Comparison of ENCODE assay signal across 18 mouse cellular contexts in the genomic region with DNA sequence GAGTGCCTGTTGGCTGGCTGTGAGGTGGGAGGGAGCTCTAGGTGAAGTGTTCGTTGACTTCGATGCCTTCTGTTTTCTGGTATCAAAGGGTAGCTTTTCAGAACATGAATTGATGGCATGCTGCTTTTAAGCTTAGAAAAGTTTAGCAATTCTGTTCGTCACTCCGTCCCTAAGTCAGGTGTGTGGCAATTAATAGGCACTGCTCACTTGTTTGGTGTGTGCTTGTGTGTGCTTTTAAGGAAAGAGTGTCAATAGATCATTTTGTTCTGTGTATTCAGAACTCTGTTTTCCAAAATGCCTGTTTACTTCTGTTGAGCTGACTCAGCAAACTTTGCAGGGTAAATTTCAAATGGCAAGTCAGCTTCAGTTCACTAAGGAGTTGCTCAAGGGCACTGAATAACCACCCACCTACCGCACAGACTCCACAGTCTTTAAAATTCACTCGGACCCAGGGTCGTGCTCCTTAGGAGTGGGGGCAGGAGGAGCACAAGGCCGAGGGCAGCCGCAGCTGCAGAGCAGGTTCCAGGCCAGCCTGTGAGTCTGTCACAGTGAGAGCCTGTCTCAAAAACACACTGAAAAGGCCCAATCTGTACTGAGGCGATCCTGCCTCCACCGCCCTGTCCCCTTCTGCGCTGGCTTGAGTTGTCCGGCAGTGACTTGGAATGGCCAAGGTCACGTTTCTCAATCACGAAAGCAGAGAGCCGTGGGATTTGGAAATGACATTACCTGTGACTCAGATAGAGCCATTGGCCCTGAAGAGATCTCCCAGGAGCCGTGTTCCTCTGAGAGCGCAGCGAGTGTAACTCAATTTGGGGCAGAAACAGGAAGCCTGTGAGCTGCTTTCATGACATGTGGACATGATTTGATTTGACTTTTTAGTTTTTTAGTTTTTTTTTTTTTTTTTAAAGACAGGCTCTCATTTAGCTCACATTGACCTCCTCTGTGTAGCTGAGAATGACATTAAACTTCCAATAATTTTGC. TPM values are rescaled to one million over a fixed set of nuclear protein-coding genes. Genes with fewer than 3 reads are reported as not detected.
DNase-seq lines count a peak whose midpoint lies in the region; ATAC-seq and TF ChIP-seq lines count a peak whose summit lies in the region.
"Had no signal": no experiment of that assay in that cellular context is flagged by ENCODE, and none has a peak within 500 bp of the region (broad histone marks: within the 10 kb centered on the region; RNA-seq: fewer than 3 reads in every experiment).

No protein-coding gene starts in this region.

- TF ChIP-seq EP300 in liver, postnatal 0 days (IDR thresholded peaks at IDR 0.05; ENCODE audit: low read depth), result peak; percentile 85

- H3K4me2 ChIP-seq in hindbrain, embryonic 13.5 days, result no peak overlapping the region
- no peak overlapping the region for H3K4me2 ChIP-seq in hindbrain, embryonic 16.5 days (ENCODE audit: low read length)
- H3K4me2 ChIP-seq in midbrain, embryonic 11.5 days, result no peak overlapping the region
- no peak overlapping the region for H3K4me2 ChIP-seq in midbrain, embryonic 15.5 days
- H3K4me2 ChIP-seq in liver, postnatal 0 days (ENCODE audit: low read depth, low read length), result peak overlapping the region; percentile 30; the same call in 1 of the 2 replicates
- no peak overlapping the region for H3K4me2 ChIP-seq in hindbrain, postnatal 0 days (ENCODE audit: low read depth, low read length)
- H3K4me2 ChIP-seq: forebrain, embryonic 13.5 days; lung, embryonic 14.5 days; stomach, embryonic 15.5 days had no signal

- H3K9ac ChIP-seq in hindbrain, embryonic 13.5 days, result 0 out of 2 replicates have a peak overlapping the region, but pooled peaks have one; percentile 35
- no peak overlapping the region for H3K9ac ChIP-seq in hindbrain, embryonic 16.5 days (ENCODE audit: low read depth, low read length)
- no peak overlapping the region for H3K9ac ChIP-seq in midbrain, embryonic 11.5 days (ENCODE audit: low read length)
- H3K9ac ChIP-seq in midbrain, embryonic 15.5 days, result no peak overlapping the region
- peak overlapping the region; percentile 39; the same call in 1 of the 2 replicates for H3K9ac ChIP-seq in liver, postnatal 0 days (replicated peaks)
- no peak overlapping the region for H3K9ac ChIP-seq in hindbrain, postnatal 0 days (replicated peaks; ENCODE audit: low read length)
- H3K9ac ChIP-seq: forebrain, embryonic 13.5 days; lung, embryonic 14.5 days; stomach, embryonic 15.5 days had no signal

- H3K27ac ChIP-seq in hindbrain, embryonic 13.5 days, result no peak overlapping the region
- H3K27ac ChIP-seq in hindbrain, embryonic 16.5 days (ENCODE audit: low read depth, low read length), result no peak overlapping the region
- no peak overlapping the region for H3K27ac ChIP-seq in midbrain, embryonic 11.5 days (ENCODE audit: low read depth, low read length)
- H3K27ac ChIP-seq in midbrain, embryonic 15.5 days, result no peak overlapping the region
- H3K27ac ChIP-seq in liver, postnatal 0 days (ENCODE audit: low read depth), result peak overlapping the region; percentile 96
- no peak overlapping the region for H3K27ac ChIP-seq in hindbrain, postnatal 0 days
- H3K27ac ChIP-seq: forebrain, embryonic 13.5 days; layer of hippocampus, adult 2 months; stomach, embryonic 15.5 days had no signal

- H3K36me3 ChIP-seq in hindbrain, embryonic 13.5 days, result peaks cover 17% of the 10 kb centered on the region
- H3K36me3 ChIP-seq in hindbrain, embryonic 16.5 days (ENCODE audit: control insufficient read depth, insufficient read depth, low read length), result peaks cover 3% of the 10 kb centered on the region; the same call in 1 of the 2 replicates
- H3K36me3 ChIP-seq in midbrain, embryonic 11.5 days (ENCODE audit: control insufficient read depth, insufficient read depth, low read length), result no peaks in the 10 kb centered on the region
- 0 out of 2 replicates have a peak, but pooled peaks cover 5% of the 10 kb centered on the region for H3K36me3 ChIP-seq in midbrain, embryonic 15.5 days (replicated peaks)
- peaks cover 7% of the 10 kb centered on the region for H3K36me3 ChIP-seq in liver, postnatal 0 days (replicated peaks; ENCODE audit: insufficient read depth, low read length)
- peaks cover 12% of the 10 kb centered on the region for H3K36me3 ChIP-seq in hindbrain, postnatal 0 days (ENCODE audit: insufficient read depth, low read length)
- H3K36me3 ChIP-seq: stomach, embryonic 15.5 days had no signal

- peaks cover 15% of the 10 kb centered on the region for H3K4me1 ChIP-seq in hindbrain, embryonic 13.5 days (replicated peaks)
- H3K4me1 ChIP-seq in hindbrain, embryonic 16.5 days (ENCODE audit: control insufficient read depth, insufficient read depth, low read depth, low read length), result peaks cover 2% of the 10 kb centered on the region; the same call in 1 of the 2 replicates
- peaks cover 2% of the 10 kb centered on the region; the same call in 1 of the 2 replicates for H3K4me1 ChIP-seq in midbrain, embryonic 11.5 days (ENCODE audit: control insufficient read depth, insufficient read depth, low read length)
- H3K4me1 ChIP-seq in midbrain, embryonic 15.5 days, result peaks cover 9% of the 10 kb centered on the region
- H3K4me1 ChIP-seq in liver, postnatal 0 days (ENCODE audit: insufficient read depth), result peaks cover 32% of the 10 kb centered on the region
- peaks cover 6% of the 10 kb centered on the region; the same call in 1 of the 2 replicates for H3K4me1 ChIP-seq in hindbrain, postnatal 0 days (ENCODE audit: insufficient read depth, low read length)

- WGBS in hindbrain, embryonic 13.5 days, result 92% methylated on average over 19 of the region's 19 CpGs
- WGBS in hindbrain, embryonic 16.5 days, result 90% methylated on average over 19 of the region's 19 CpGs
- 95% methylated on average over 19 of the region's 19 CpGs for WGBS in midbrain, embryonic 11.5 days
- 92% methylated on average over 19 of the region's 19 CpGs for WGBS in midbrain, embryonic 15.5 days
- WGBS in liver, postnatal 0 days (ENCODE audit: insufficient replicate concordance), result 80% methylated on average over 19 of the region's 19 CpGs
- WGBS in hindbrain, postnatal 0 days, result 89% methylated on average over 19 of the region's 19 CpGs

- DNase-seq in midbrain, embryonic 11.5 days (ENCODE audit: low spot score, missing footprints), result peak; percentile 19
- peak; percentile 74 for DNase-seq in adrenal gland, adult 8-10 months
- DNase-seq in liver, postnatal 0 days, result no peak
- DNase-seq in hindbrain, postnatal 0 days (ENCODE audit: low spot score), result no peak
- no peak for DNase-seq in ovary, postnatal 14 days (ENCODE audit: low spot score)
- DNase-seq: cerebellum, adult 11-12 months; heart, postnatal 36 days; kidney, adult 18-20 months; kidney, postnatal 10 days; layer of hippocampus, postnatal 36 days; lung, embryonic 14.5 days had no signal

- ATAC-seq in hindbrain, embryonic 13.5 days (ENCODE audit: low FRiP score), result no peak
- no peak for ATAC-seq in hindbrain, embryonic 16.5 days
- ATAC-seq in midbrain, embryonic 11.5 days (ENCODE audit: low FRiP score), result no peak
- no peak for ATAC-seq in midbrain, embryonic 15.5 days (replicated peaks)
- peak; percentile 82 for ATAC-seq in liver, postnatal 0 days
- ATAC-seq in hindbrain, postnatal 0 days, result no peak
- ATAC-seq: forebrain, embryonic 13.5 days; midbrain, embryonic 16.5 days had no signal

- TF ChIP-seq CTCF in liver, postnatal 0 days (IDR thresholded peaks at IDR 0.05; ENCODE audit: low read depth), result no peak
- no peak for TF ChIP-seq CTCF in hindbrain, postnatal 0 days (IDR thresholded peaks at IDR 0.05; ENCODE audit: low read depth)

- peaks cover 7% of the 10 kb centered on the region; the same call in 1 of the 2 replicates for H3K27me3 ChIP-seq in hindbrain, embryonic 13.5 days
- H3K27me3 ChIP-seq in hindbrain, embryonic 16.5 days (replicated peaks; ENCODE audit: control insufficient read depth, insufficient read depth, low read length), result no peaks in the 10 kb centered on the region
- no peaks in the 10 kb centered on the region for H3K27me3 ChIP-seq in midbrain, embryonic 11.5 days (ENCODE audit: control insufficient read depth, insufficient read depth, low read length)
- H3K27me3 ChIP-seq in midbrain, embryonic 15.5 days (replicated peaks), result no peaks in the 10 kb centered on the region
- H3K27me3 ChIP-seq in liver, postnatal 0 days (ENCODE audit: insufficient read depth, low read length), result no peaks in the 10 kb centered on the region
- H3K27me3 ChIP-seq in hindbrain, postnatal 0 days (ENCODE audit: insufficient read depth, low read length), result no peaks in the 10 kb centered on the region
- H3K27me3 ChIP-seq: stomach, embryonic 15.5 days had no signal

- no peak overlapping the region for H3K4me3 ChIP-seq in hindbrain, embryonic 13.5 days
- H3K4me3 ChIP-seq in hindbrain, embryonic 16.5 days (ENCODE audit: low read length), result no peak overlapping the region
- H3K4me3 ChIP-seq in midbrain, embryonic 11.5 days (ENCODE audit: low read depth, low read length), result no peak overlapping the region
- H3K4me3 ChIP-seq in midbrain, embryonic 15.5 days, result no peak overlapping the region
- no peak overlapping the region for H3K4me3 ChIP-seq in liver, postnatal 0 days (ENCODE audit: low read depth, low read length)
- H3K4me3 ChIP-seq in hindbrain, postnatal 0 days (ENCODE audit: low read length), result no peak overlapping the region
- H3K4me3 ChIP-seq: forebrain, embryonic 13.5 days; layer of hippocampus, adult 2 months; stomach, embryonic 15.5 days had no signal

- no peaks in the 10 kb centered on the region for H3K9me3 ChIP-seq in hindbrain, embryonic 13.5 days
- no peaks in the 10 kb centered on the region for H3K9me3 ChIP-seq in hindbrain, embryonic 16.5 days (ENCODE audit: control insufficient read depth, low read length)
- H3K9me3 ChIP-seq in midbrain, embryonic 11.5 days (ENCODE audit: control insufficient read depth, low read length), result no peaks in the 10 kb centered on the region
- no peaks in the 10 kb centered on the region for H3K9me3 ChIP-seq in midbrain, embryonic 15.5 days
- no peaks in the 10 kb centered on the region for H3K9me3 ChIP-seq in liver, postnatal 0 days (ENCODE audit: low read length)
- H3K9me3 ChIP-seq in hindbrain, postnatal 0 days (ENCODE audit: low read length), result no peaks in the 10 kb centered on the region
- H3K9me3 ChIP-seq: forebrain, embryonic 13.5 days; stomach, embryonic 15.5 days had no signal

RNA-seq across cellular contexts. Expression of a gene that starts 2.6 kb away (rescaled TPM):
- polyA plus RNA-seq in hindbrain, embryonic 13.5 days (2015; fragmentation: Nextera tagmentation; extraction: Ambion mirVana), result 78.7 and 82.4 TPM in 2 replicates
- polyA plus RNA-seq in hindbrain, embryonic 16.5 days (2015; fragmentation: Nextera tagmentation; extraction: Ambion mirVana), result 78.0 and 92.1 TPM in 2 replicates
- polyA plus RNA-seq in midbrain, embryonic 11.5 days (2014; fragmentation: Nextera tagmentation; extraction: Ambion mirVana), result 41.1 and 42.7 TPM in 2 replicates
- polyA plus RNA-seq in midbrain, embryonic 15.5 days (2015; fragmentation: Nextera tagmentation; extraction: Ambion mirVana), result 88.6 and 91.3 TPM in 2 replicates
- total RNA-seq in adrenal gland, adult 8-10 months (2022), result 10 to 100 TPM; 44.8 to 48.3 (median 47.7) TPM
- polyA plus RNA-seq in liver, postnatal 0 days (2015; fragmentation: Nextera tagmentation; extraction: Ambion mirVana), result 19.3 and 20.8 TPM in 2 replicates
- total RNA-seq in hindbrain, postnatal 0 days (2014; rRNA removed), result 34.4 and 39.8 TPM in 2 replicates
- 73.7 and 83.0 TPM in 2 replicates for polyA plus RNA-seq in hindbrain, postnatal 0 days (2015; fragmentation: Nextera tagmentation; extraction: Ambion mirVana)

RNA-seq across cellular contexts. Expression of a gene that starts 2.7 kb away (rescaled TPM):
- polyA plus RNA-seq in hindbrain, embryonic 13.5 days (2015; fragmentation: Nextera tagmentation; extraction: Ambion mirVana), result 31.3 and 40.2 TPM in 2 replicates
- polyA plus RNA-seq in hindbrain, embryonic 16.5 days (2015; fragmentation: Nextera tagmentation; extraction: Ambion mirVana), result 39.3 and 49.5 TPM in 2 replicates
- polyA plus RNA-seq in midbrain, embryonic 11.5 days (2014; fragmentation: Nextera tagmentation; extraction: Ambion mirVana), result 24.2 and 30.1 TPM in 2 replicates
- polyA plus RNA-seq in midbrain, embryonic 15.5 days (2015; fragmentation: Nextera tagmentation; extraction: Ambion mirVana), result 40.1 and 42.4 TPM in 2 replicates
- 100 to 1,000 TPM; 137 to 158 (median 148) TPM for total RNA-seq in adrenal gland, adult 8-10 months (2022)
- polyA plus RNA-seq in liver, postnatal 0 days (2015; fragmentation: Nextera tagmentation; extraction: Ambion mirVana), result 291 and 304 TPM in 2 replicates
- total RNA-seq in hindbrain, postnatal 0 days (2014; rRNA removed), result 24.9 and 31.4 TPM in 2 replicates
- polyA plus RNA-seq in hindbrain, postnatal 0 days (2015; fragmentation: Nextera tagmentation; extraction: Ambion mirVana), result 43.2 and 52.3 TPM in 2 replicates

RNA-seq across cellular contexts. Expression of a gene that starts 28.9 kb away (rescaled TPM):
- polyA plus RNA-seq in hindbrain, embryonic 13.5 days (2015; fragmentation: Nextera tagmentation; extraction: Ambion mirVana), result 28.9 and 31.9 TPM in 2 replicates
- polyA plus RNA-seq in hindbrain, embryonic 16.5 days (2015; fragmentation: Nextera tagmentation; extraction: Ambion mirVana), result 35.8 and 37.3 TPM in 2 replicates
- 31.8 and 33.9 TPM in 2 replicates for polyA plus RNA-seq in midbrain, embryonic 11.5 days (2014; fragmentation: Nextera tagmentation; extraction: Ambion mirVana)
- polyA plus RNA-seq in midbrain, embryonic 15.5 days (2015; fragmentation: Nextera tagmentation; extraction: Ambion mirVana), result 30.6 and 30.9 TPM in 2 replicates
- 10 to 100 TPM; 57.5 to 75.2 (median 68.5) TPM for total RNA-seq in adrenal gland, adult 8-10 months (2022)
- 26.3 and 29.3 TPM in 2 replicates for polyA plus RNA-seq in liver, postnatal 0 days (2015; fragmentation: Nextera tagmentation; extraction: Ambion mirVana)
- 26.2 and 27.4 TPM in 2 replicates for total RNA-seq in hindbrain, postnatal 0 days (2014; rRNA removed)
- polyA plus RNA-seq in hindbrain, postnatal 0 days (2015; fragmentation: Nextera tagmentation; extraction: Ambion mirVana), result 44.7 and 47.0 TPM in 2 replicates

RNA-seq across cellular contexts. Expression of a gene that starts 41.4 kb away (rescaled TPM):
- 52.5 and 52.8 TPM in 2 replicates for polyA plus RNA-seq in hindbrain, embryonic 13.5 days (2015; fragmentation: Nextera tagmentation; extraction: Ambion mirVana)
- 58.3 and 59.2 TPM in 2 replicates for polyA plus RNA-seq in hindbrain, embryonic 16.5 days (2015; fragmentation: Nextera tagmentation; extraction: Ambion mirVana)
- 64.7 and 68.7 TPM in 2 replicates for polyA plus RNA-seq in midbrain, embryonic 11.5 days (2014; fragmentation: Nextera tagmentation; extraction: Ambion mirVana)
- 54.7 and 59.4 TPM in 2 replicates for polyA plus RNA-seq in midbrain, embryonic 15.5 days (2015; fragmentation: Nextera tagmentation; extraction: Ambion mirVana)
- 10 to 100 TPM; 46.9 to 86.8 (median 67.7) TPM for total RNA-seq in adrenal gland, adult 8-10 months (2022)
- 23.8 and 26.0 TPM in 2 replicates for polyA plus RNA-seq in liver, postnatal 0 days (2015; fragmentation: Nextera tagmentation; extraction: Ambion mirVana)
- 35.6 and 38.1 TPM in 2 replicates for total RNA-seq in hindbrain, postnatal 0 days (2014; rRNA removed)
- polyA plus RNA-seq in hindbrain, postnatal 0 days (2015; fragmentation: Nextera tagmentation; extraction: Ambion mirVana), result 46.7 and 48.7 TPM in 2 replicates

Comparison
In these comparisons a context has a peak if more than half of its experiments do, and no peak if none do; other contexts are left out.
1. H3K9ac ChIP-seq: peak in hindbrain, embryonic 13.5 days (single experiment) and liver, postnatal 0 days (single experiment); none in hindbrain, embryonic 16.5 days (single experiment), midbrain, embryonic 11.5 days (single experiment), midbrain, embryonic 15.5 days (single experiment) and hindbrain, postnatal 0 days (single experiment).
2. DNase-seq: peak in midbrain, embryonic 11.5 days (single experiment) and adrenal gland, adult 8-10 months (single experiment); none in liver, postnatal 0 days (single experiment), hindbrain, postnatal 0 days (single experiment) and ovary, postnatal 14 days (single experiment).